Mouse (Mus musculus) neutrophil, adult 5-6 weeks (primary cell): ENCODE results near the gene C2cd4c. TPM values are rescaled to one million over a fixed set of nuclear protein-coding genes. Genes with fewer than 3 reads are reported as not detected.

Source experiments
- ATAC-seq: fragments of 151-379, 151-347 bp; 2 replicates; pipeline ENCODE4 v1.8.0; 2017; ENCODE audit warnings: mild to moderate bottlenecking, moderate TSS enrichment; ENCODE audit not compliant: insufficient number of reproducible peaks, poor library complexity, low FRiP score, severe bottlenecking; ENCODE audit errors: extremely low read depth
- total RNA-seq: library from RNA; stranded (forward); fragments of 200-1000 nt; gene quantifications from 2 replicates; pipeline ENCODE4 v1.2.3, GENCODE M21; 2017

The C2cd4c gene
- total RNA-seq, 1 experiment from 2014 or later: not detected

- no peak for ATAC-seq
Measured at GRCm38 (mm10) chr10:79584021-79584420, 29.8 kb downstream of the C2cd4c start.

GRCm38 (mm10) chr10:79581501-79581900, 32.3 kb downstream of the C2cd4c start:
- ATAC-seq: no peak

GRCm38 (mm10) chr10:79580811-79581210, 33.0 kb downstream of the C2cd4c start:
- no peak for ATAC-seq

GRCm38 (mm10) chr10:79580356-79580755, 33.5 kb downstream of the C2cd4c start:
- no peak for ATAC-seq

- no peak for ATAC-seq
Measured at GRCm38 (mm10) chr10:79579781-79580180, 34.0 kb downstream of the C2cd4c start.

- ATAC-seq: no peak
Measured at GRCm38 (mm10) chr10:79578891-79579290, 34.9 kb downstream of the C2cd4c start.

- ATAC-seq: no peak
Measured at GRCm38 (mm10) chr10:79578276-79578675, 35.5 kb downstream of the C2cd4c start.

- no peak for ATAC-seq
Measured at GRCm38 (mm10) chr10:79577376-79577775, 36.4 kb downstream of the C2cd4c start.

GRCm38 (mm10) chr10:79575754-79576153, 38.1 kb downstream of the C2cd4c start:
- ATAC-seq: no peak

GRCm38 (mm10) chr10:79574796-79575195, 39.0 kb downstream of the C2cd4c start:
- ATAC-seq: no peak

- ATAC-seq: no peak
Measured at GRCm38 (mm10) chr10:79574350-79574749, 39.5 kb downstream of the C2cd4c start.

GRCm38 (mm10) chr10:79573611-79574010, 40.2 kb downstream of the C2cd4c start:
- no peak for ATAC-seq

- ATAC-seq: no peak
Measured at GRCm38 (mm10) chr10:79571314-79571713, 42.5 kb downstream of the C2cd4c start.

- no peak for ATAC-seq
Measured at GRCm38 (mm10) chr10:79569921-79570320, 43.9 kb downstream of the C2cd4c start.

GRCm38 (mm10) chr10:79559716-79560115, 54.1 kb downstream of the C2cd4c start:
- no peak for ATAC-seq

- no peak for ATAC-seq
Measured at GRCm38 (mm10) chr10:79557496-79557895, 56.3 kb downstream of the C2cd4c start.

- ATAC-seq: no peak
Measured at GRCm38 (mm10) chr10:79556951-79557350, 56.9 kb downstream of the C2cd4c start.

Other genes with a start within 250 kb of the C2cd4c start
- gene Vmn2r83, start 145.3 kb downstream of the C2cd4c start, total RNA-seq: 0.12 and 0.23 TPM in 2 replicates
- gene Plpp2, start 80.2 kb downstream of the C2cd4c start, total RNA-seq: 1.8 and 1.9 TPM in 2 replicates
- 18.9 and 21.2 TPM in 2 replicates for gene Mier2, start 58.8 kb downstream of the C2cd4c start, total RNA-seq
- gene Theg, start 26.7 kb downstream of the C2cd4c start, total RNA-seq: not detected in 2 replicates
- gene Shc2, start 23.9 kb upstream of the C2cd4c start, total RNA-seq: not detected in 2 replicates
- gene Odf3l2, start 31.7 kb upstream of the C2cd4c start, total RNA-seq: not detected in 2 replicates
- gene Madcam1, start 50.5 kb upstream of the C2cd4c start, total RNA-seq: not detected in 2 replicates
- 16.0 and 16.1 TPM in 2 replicates for gene Tpgs1, start 55.3 kb upstream of the C2cd4c start, total RNA-seq
- 90.5 and 95.5 TPM in 2 replicates for gene Cdc34, start 68.2 kb upstream of the C2cd4c start, total RNA-seq
- 1.5 and 2.9 TPM in 2 replicates for gene Gzmm, start 75.0 kb upstream of the C2cd4c start, total RNA-seq
- gene Bsg, start 90.5 kb upstream of the C2cd4c start, total RNA-seq: 105 and 111 TPM in 2 replicates
- gene Hcn2, start 102.6 kb upstream of the C2cd4c start, total RNA-seq: not detected in 2 replicates
- gene Polrmt, start 132.6 kb upstream of the C2cd4c start, total RNA-seq: 21.9 and 24.6 TPM in 2 replicates
- not detected in 2 replicates for gene Fgf22, start 141.1 kb upstream of the C2cd4c start, total RNA-seq
- 12.0 and 15.9 TPM in 2 replicates for gene Rnf126, start 152.9 kb upstream of the C2cd4c start, total RNA-seq
- 1.0 and 2.6 TPM in 2 replicates for gene Fstl3, start 163.2 kb upstream of the C2cd4c start, total RNA-seq
- gene Prss57, start 176.9 kb upstream of the C2cd4c start, total RNA-seq: 1.1 and 1.2 TPM in 2 replicates
- gene Palm, start 179.5 kb upstream of the C2cd4c start, total RNA-seq: 40.6 and 42.1 TPM in 2 replicates
- gene Misp, start 207.0 kb upstream of the C2cd4c start, total RNA-seq: 1.0 and 1.4 TPM in 2 replicates
- 101 and 117 TPM in 2 replicates for gene Ptbp1, start 240.4 kb upstream of the C2cd4c start, total RNA-seq